Mouse (Mus musculus): ENCODE results near the gene Slc23a2. TPM values are rescaled to one million over a fixed set of nuclear protein-coding genes. Genes with fewer than 3 reads are reported as not detected.
A peak's percentile ranks its signal among the peaks of the same experiment; 100 is the strongest.

Slc23a2 gene
- polyA plus RNA-seq, 1 experiment from 2014 or later: 19.3 TPM

DNA sequence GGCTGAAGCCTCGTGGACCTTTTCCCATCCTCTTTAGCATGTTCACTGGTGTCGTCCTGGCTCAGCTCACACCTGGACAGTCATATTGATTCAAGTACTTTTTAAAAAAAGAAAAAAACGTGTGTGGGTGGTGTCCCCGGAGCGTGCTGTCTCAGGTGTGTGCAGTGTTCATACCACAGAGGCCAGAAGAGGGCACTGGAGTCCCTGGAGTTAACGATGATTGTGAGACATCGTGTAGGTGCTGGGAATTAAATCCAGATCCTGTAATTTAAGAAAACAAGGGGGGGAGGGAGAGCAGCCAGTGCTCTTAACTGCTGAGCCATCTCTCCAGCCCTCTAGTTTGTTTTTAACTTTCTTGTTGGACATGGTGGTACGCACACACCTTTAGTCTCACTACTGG lies 2.3 kb downstream of the Slc23a2 start:
- Histone ChIP-seq H3K27ac (ENCODE audit: low read depth, low read length) (no peak overlapping the region), H3K4me3 (ENCODE audit: low read depth, low read length) (no peak overlapping the region), H3K36me3 (ENCODE audit: control insufficient read depth, insufficient read depth, low read length) (no peaks in the 10 kb centered on the region), H3K27me3 (replicated peaks; ENCODE audit: control insufficient read depth, insufficient read depth, low read length) (no peaks in the 10 kb centered on the region), H3K9ac (ENCODE audit: low read length) (no peak overlapping the region), H3K9me3 (replicated peaks; ENCODE audit: control insufficient read depth, low read length) (no peaks in the 10 kb centered on the region), H3K4me2 (ENCODE audit: low read length) (no peak overlapping the region), H3K4me1 (ENCODE audit: control insufficient read depth, insufficient read depth, low read length) (peaks cover 7% of the 10 kb centered on the region; the same call in 1 of the 2 replicates)
- no peak for ATAC-seq
- 88% methylated on average over 8 of the region's 8 CpGs for WGBS
- no peak for DNase-seq (ENCODE audit: low spot score)

DNA sequence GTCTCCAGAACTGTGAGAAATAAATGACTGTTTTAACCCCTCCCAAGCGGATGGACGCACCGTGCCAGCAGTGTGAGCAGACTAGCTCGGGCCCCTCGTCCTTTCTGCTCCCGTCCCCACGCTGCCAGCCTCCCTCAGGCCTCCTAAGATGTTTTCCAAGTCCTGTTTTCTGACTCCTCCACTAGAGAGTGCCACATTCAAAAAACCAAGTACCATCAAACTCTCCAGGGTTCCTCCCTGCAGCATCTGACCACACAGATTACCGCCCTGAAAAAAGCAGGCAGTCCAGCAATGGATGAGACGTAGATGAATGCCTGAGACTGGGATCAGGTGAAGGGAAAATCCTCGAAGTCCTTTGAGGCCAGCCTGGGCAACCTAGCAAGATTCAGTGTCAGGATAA lies 4.4 kb downstream of the Slc23a2 start:
- ATAC-seq: no peak
- Histone ChIP-seq H3K4me2 (ENCODE audit: low read length) (no peak overlapping the region), H3K9me3 (replicated peaks; ENCODE audit: control insufficient read depth, low read length) (no peaks in the 10 kb centered on the region), H3K27me3 (replicated peaks; ENCODE audit: control insufficient read depth, insufficient read depth, low read length) (no peaks in the 10 kb centered on the region), H3K4me1 (ENCODE audit: control insufficient read depth, insufficient read depth, low read length) (peaks cover 7% of the 10 kb centered on the region; the same call in 1 of the 2 replicates), H3K36me3 (ENCODE audit: control insufficient read depth, insufficient read depth, low read length) (no peaks in the 10 kb centered on the region), H3K9ac (ENCODE audit: low read length) (no peak overlapping the region), H3K4me3 (ENCODE audit: low read depth, low read length) (no peak overlapping the region), H3K27ac (ENCODE audit: low read depth, low read length) (no peak overlapping the region)
- WGBS: 67% methylated on average over 10 of the region's 10 CpGs
- DNase-seq (ENCODE audit: low spot score): no peak

DNA sequence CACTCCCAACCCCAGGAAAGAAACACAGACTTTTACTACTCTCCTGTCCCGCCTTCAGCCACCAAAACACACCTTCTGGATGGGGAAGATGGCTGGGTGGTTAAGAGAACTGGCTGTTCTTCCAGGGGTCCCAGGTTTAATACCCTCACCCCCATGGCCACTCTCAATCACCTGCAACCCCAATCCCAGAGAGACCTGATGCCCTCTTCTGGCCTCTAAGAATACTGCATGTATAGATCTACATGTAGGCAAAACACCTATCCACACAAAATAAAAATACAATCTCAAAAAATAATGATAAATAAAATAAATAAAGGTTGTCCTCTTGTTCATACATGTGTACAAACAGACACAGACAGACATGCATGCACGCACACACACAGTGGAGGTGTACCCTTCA lies 5.8 kb downstream of the Slc23a2 start:
- Histone ChIP-seq H3K9ac (ENCODE audit: low read length) (no peak overlapping the region), H3K9me3 (replicated peaks; ENCODE audit: control insufficient read depth, low read length) (no peaks in the 10 kb centered on the region), H3K4me3 (ENCODE audit: low read depth, low read length) (no peak overlapping the region), H3K27ac (ENCODE audit: low read depth, low read length) (no peak overlapping the region), H3K4me1 (ENCODE audit: control insufficient read depth, insufficient read depth, low read length) (peaks cover 7% of the 10 kb centered on the region; the same call in 1 of the 2 replicates), H3K4me2 (ENCODE audit: low read length) (no peak overlapping the region), H3K27me3 (replicated peaks; ENCODE audit: control insufficient read depth, insufficient read depth, low read length) (no peaks in the 10 kb centered on the region), H3K36me3 (ENCODE audit: control insufficient read depth, insufficient read depth, low read length) (no peaks in the 10 kb centered on the region)
- DNase-seq (ENCODE audit: low spot score): no peak
- WGBS: 93% methylated on average over 2 of the region's 2 CpGs
- no peak for ATAC-seq

DNA sequence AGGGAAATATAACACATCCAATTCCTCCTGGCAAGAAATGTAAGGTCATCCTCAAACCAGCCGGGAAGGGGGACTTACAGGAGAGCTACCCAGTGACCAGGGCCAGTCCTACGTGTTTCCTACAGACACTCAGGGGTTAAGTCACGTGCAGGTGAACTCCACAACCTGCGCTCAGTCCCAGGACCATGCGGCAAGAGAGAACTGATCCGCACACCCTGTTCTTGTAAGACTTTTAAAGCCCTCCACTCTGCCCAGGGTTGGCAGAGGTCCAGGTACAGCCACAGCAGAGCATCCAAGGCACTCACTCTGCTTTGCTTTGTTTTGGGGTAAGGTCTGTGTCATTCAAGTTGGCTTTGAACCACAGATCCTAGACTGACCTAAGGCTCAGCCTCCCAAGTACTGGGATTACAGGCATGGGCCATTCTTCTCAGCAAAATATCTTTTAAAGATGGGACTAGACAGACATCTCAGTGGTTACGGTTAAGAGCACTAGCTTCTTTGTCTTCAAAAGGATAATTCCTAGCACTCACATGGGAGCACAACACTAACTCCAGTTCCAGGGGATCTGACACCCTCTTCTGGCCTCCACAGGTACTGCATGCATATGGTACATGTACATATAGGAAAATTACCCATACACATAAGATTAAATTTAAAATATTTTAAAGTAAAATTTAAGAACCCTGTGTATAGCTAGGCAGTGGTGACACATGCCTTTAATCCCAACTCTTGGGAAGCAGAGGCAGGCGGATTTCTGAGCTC lies 8.9 kb downstream of the Slc23a2 start:
- Histone ChIP-seq H3K4me3 (ENCODE audit: low read depth, low read length) (no peak overlapping the region), H3K27ac (ENCODE audit: low read depth, low read length) (no peak overlapping the region), H3K9me3 (replicated peaks; ENCODE audit: control insufficient read depth, low read length) (no peaks in the 10 kb centered on the region), H3K27me3 (replicated peaks; ENCODE audit: control insufficient read depth, insufficient read depth, low read length) (no peaks in the 10 kb centered on the region), H3K36me3 (ENCODE audit: control insufficient read depth, insufficient read depth, low read length) (no peaks in the 10 kb centered on the region), H3K4me2 (ENCODE audit: low read length) (no peak overlapping the region), H3K4me1 (ENCODE audit: control insufficient read depth, insufficient read depth, low read length) (0 out of 2 replicates have a peak, but pooled peaks cover 2% of the 10 kb centered on the region), H3K9ac (ENCODE audit: low read length) (no peak overlapping the region)
- 87% methylated on average over 8 of the region's 8 CpGs for WGBS
- peak; percentile 6; the same call in 1 of the 2 replicates for ATAC-seq
- DNase-seq (ENCODE audit: low spot score): no peak

DNA sequence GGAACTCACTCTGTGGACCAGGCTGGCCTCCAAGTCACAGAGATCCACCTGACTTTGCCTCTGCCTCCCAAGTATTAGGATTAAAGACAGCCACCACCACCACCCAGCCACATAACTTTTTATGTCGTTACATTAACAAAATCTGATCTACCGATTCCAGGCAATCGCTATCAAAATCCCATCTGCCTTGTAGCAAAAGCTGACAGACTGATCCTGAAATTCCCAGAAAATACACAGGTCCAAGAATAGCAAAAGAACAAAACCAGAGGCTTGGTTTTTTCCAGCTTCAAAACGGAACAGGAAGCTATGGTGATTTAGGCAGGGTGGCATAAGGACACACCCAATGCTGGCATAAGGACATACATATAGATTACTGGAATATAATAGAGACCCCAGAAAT lies 10.2 kb downstream of the Slc23a2 start:
- no peaks in the 10 kb centered on the region for H3K9me3 ChIP-seq (replicated peaks; ENCODE audit: control insufficient read depth, low read length)
- ATAC-seq (no peak), DNase-seq (ENCODE audit: low spot score) (no peak)
- H3K9ac ChIP-seq (ENCODE audit: low read length): no peak overlapping the region
- H3K4me3 ChIP-seq (ENCODE audit: low read depth, low read length): no peak overlapping the region
- no peak overlapping the region for H3K27ac ChIP-seq (ENCODE audit: low read depth, low read length)
- no peaks in the 10 kb centered on the region for H3K27me3 ChIP-seq (replicated peaks; ENCODE audit: control insufficient read depth, insufficient read depth, low read length)
- 72% methylated on average over 4 of the region's 4 CpGs for WGBS
- H3K4me1 ChIP-seq (ENCODE audit: control insufficient read depth, insufficient read depth, low read length): 0 out of 2 replicates have a peak, but pooled peaks cover 2% of the 10 kb centered on the region
- H3K36me3 ChIP-seq (ENCODE audit: control insufficient read depth, insufficient read depth, low read length): no peaks in the 10 kb centered on the region
- H3K4me2 ChIP-seq (ENCODE audit: low read length): no peak overlapping the region

DNA sequence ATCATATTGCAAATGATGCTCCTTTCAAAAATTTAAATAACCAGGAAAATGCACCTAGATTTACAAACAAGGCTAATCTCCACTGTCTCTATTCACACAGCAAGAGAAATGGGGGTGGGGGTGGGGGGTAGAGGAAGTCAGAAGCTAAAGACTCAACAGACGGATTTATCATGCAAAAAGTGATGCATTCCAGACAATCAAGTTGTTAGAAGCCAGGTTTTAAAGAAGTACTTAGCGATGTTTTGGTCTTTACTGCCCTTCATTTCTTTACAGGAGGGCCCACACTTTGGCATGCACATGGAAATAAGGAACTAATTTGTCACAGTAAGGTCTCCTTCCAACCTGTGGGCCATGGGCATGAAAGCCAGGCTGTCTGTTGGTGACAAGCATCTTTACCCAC lies 11.5 kb downstream of the Slc23a2 start:
- Histone ChIP-seq H3K9ac (ENCODE audit: low read length) (no peak overlapping the region), H3K36me3 (ENCODE audit: control insufficient read depth, insufficient read depth, low read length) (no peaks in the 10 kb centered on the region), H3K27ac (ENCODE audit: low read depth, low read length) (no peak overlapping the region), H3K4me1 (ENCODE audit: control insufficient read depth, insufficient read depth, low read length) (0 out of 2 replicates have a peak, but pooled peaks cover 2% of the 10 kb centered on the region), H3K27me3 (replicated peaks; ENCODE audit: control insufficient read depth, insufficient read depth, low read length) (no peaks in the 10 kb centered on the region), H3K4me3 (ENCODE audit: low read depth, low read length) (no peak overlapping the region), H3K9me3 (replicated peaks; ENCODE audit: control insufficient read depth, low read length) (no peaks in the 10 kb centered on the region), H3K4me2 (ENCODE audit: low read length) (no peak overlapping the region)
- ATAC-seq: no peak
- WGBS: 27% methylated on average over 2 of the region's 2 CpGs
- DNase-seq (ENCODE audit: low spot score): no peak

DNA sequence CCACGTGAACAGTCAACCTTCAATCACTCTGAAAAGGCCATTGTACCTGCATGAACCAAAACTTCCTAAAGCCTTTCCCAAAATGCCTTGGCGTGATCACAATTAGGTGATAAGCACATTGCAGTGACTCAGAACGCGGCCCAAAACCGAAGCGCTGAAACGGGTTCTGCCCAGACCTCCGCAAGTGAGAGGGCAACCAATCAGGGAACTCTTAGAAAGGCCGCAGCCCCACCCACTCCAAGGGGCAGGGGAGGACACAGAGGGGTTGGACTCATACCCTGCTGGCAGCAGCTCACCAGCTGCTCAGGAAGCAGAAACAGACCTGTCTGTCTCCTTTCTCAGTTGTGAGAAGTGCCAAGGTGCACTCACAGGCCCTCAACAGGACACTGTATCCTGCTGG lies 13.6 kb downstream of the Slc23a2 start:
- ATAC-seq: no peak
- Histone ChIP-seq H3K4me3 (ENCODE audit: low read depth, low read length) (no peak overlapping the region), H3K4me1 (ENCODE audit: control insufficient read depth, insufficient read depth, low read length) (0 out of 2 replicates have a peak, but pooled peaks cover 2% of the 10 kb centered on the region), H3K27me3 (replicated peaks; ENCODE audit: control insufficient read depth, insufficient read depth, low read length) (no peaks in the 10 kb centered on the region), H3K27ac (ENCODE audit: low read depth, low read length) (no peak overlapping the region), H3K36me3 (ENCODE audit: control insufficient read depth, insufficient read depth, low read length) (no peaks in the 10 kb centered on the region), H3K9me3 (replicated peaks; ENCODE audit: control insufficient read depth, low read length) (no peaks in the 10 kb centered on the region), H3K9ac (ENCODE audit: low read length) (no peak overlapping the region), H3K4me2 (ENCODE audit: low read length) (no peak overlapping the region)
- 2% methylated on average over 9 of the region's 9 CpGs for WGBS
- DNase-seq (ENCODE audit: low spot score): peak; percentile 14

DNA sequence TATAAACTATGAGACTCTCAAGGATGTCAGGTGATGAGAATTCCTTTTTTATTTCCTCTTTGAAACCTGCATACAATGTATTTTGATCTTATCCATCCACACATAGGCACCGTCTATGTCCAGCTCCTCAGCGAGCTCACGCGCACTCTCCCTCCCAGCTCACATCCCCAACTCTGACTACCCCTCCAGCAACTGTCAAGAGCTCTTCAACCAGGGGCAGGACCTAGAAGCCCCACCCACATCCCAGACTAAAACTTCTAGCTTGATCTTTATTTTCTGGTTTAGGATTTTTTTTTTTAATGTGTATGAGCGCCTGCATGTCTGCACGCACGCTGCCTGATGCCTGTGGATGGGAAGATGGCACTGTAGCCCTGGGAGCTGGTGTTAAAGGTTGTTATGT lies 14.9 kb downstream of the Slc23a2 start:
- no peak overlapping the region for H3K27ac ChIP-seq (ENCODE audit: low read depth, low read length)
- H3K9me3 ChIP-seq (replicated peaks; ENCODE audit: control insufficient read depth, low read length): no peaks in the 10 kb centered on the region
- no peak for DNase-seq (ENCODE audit: low spot score)
- H3K4me1 ChIP-seq (ENCODE audit: control insufficient read depth, insufficient read depth, low read length): 0 out of 2 replicates have a peak, but pooled peaks cover 1% of the 10 kb centered on the region
- H3K36me3 ChIP-seq (ENCODE audit: control insufficient read depth, insufficient read depth, low read length): no peaks in the 10 kb centered on the region
- no peak overlapping the region for H3K9ac ChIP-seq (ENCODE audit: low read length)
- no peak for ATAC-seq
- H3K4me2 ChIP-seq (ENCODE audit: low read length): no peak overlapping the region
- no peak overlapping the region for H3K4me3 ChIP-seq (ENCODE audit: low read depth, low read length)
- 95% methylated on average over 7 of the region's 7 CpGs for WGBS
- H3K27me3 ChIP-seq (replicated peaks; ENCODE audit: control insufficient read depth, insufficient read depth, low read length): no peaks in the 10 kb centered on the region

DNA sequence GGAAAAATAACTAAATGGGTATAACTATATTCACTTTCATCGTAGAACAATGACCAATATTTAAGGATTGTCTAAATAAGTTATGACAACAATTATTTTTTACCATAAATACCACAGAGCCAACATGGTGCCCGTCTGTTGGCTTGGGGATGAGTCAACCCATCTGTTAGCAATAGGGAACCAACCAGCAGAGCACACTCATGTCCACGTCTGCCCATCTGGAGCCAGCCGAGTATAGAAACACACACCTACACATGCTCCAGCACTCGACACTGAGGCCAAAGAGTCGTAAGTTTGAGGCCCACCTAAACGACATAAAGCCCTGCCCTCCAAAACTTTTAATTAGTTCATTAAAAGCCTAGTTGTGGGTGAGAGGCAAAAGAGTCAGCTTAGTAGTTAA lies 15.7 kb downstream of the Slc23a2 start:
- Histone ChIP-seq H3K27ac (ENCODE audit: low read depth, low read length) (no peak overlapping the region), H3K4me3 (ENCODE audit: low read depth, low read length) (no peak overlapping the region), H3K27me3 (replicated peaks; ENCODE audit: control insufficient read depth, insufficient read depth, low read length) (no peaks in the 10 kb centered on the region), H3K4me1 (ENCODE audit: control insufficient read depth, insufficient read depth, low read length) (no peaks in the 10 kb centered on the region), H3K9ac (ENCODE audit: low read length) (no peak overlapping the region), H3K36me3 (ENCODE audit: control insufficient read depth, insufficient read depth, low read length) (no peaks in the 10 kb centered on the region), H3K9me3 (replicated peaks; ENCODE audit: control insufficient read depth, low read length) (no peaks in the 10 kb centered on the region), H3K4me2 (ENCODE audit: low read length) (no peak overlapping the region)
- ATAC-seq: no peak
- 86% methylated on average over 7 of the region's 7 CpGs for WGBS
- no peak for DNase-seq (ENCODE audit: low spot score)
